Mouse (Mus musculus): ENCODE results near the gene Enox1.

DNA sequence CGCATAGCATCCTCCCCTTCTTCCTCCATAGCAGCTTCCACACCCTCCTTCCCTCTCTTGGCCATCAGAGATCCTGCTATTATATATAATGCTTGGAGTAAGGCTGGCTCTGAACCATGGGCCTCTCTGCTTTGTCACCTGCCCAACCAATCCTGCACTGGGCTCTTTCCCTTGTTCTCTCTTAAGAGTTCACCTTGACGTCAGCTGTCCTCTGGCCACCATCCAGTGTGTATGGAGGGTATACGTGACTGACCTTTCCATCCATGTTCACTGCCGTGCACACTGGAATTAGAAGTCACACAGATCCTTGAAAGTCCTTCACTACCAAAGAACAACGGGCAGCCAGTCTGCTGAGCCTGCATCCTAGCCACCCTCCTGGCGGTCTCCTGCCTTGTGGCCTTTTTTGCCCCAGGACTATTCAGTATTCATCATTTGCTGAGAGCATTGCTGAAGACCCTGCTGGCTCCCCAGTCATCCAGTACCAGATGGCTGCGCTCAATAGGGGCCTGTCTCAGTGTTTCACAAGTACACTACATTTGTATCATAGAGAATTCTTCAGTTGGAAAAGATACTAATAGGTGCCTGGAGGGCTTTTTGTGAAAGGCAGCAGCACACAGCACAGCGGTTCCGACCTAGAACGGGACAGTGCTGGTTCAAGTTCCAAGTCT is 526.5 kb downstream of the Enox1 start:
- TF ChIP-seq NANOG (IDR thresholded peaks at IDR 0.05; ENCODE audit: borderline replicate concordance, low read length) (no peak), CTCF (conservative IDR thresholded peaks at IDR 0.05; ENCODE audit: low read length) (no peak), POU5F1 (IDR thresholded peaks at IDR 0.05; ENCODE audit: borderline replicate concordance, low read length) (no peak)
